Mouse (Mus musculus) G1E-ER4 (cell line): ENCODE data around the gene Parp16. TPM values are rescaled to one million over a fixed set of nuclear protein-coding genes. Genes with fewer than 3 reads are reported as not detected.

Experiments
- GATA1 ChIP-seq: IDR thresholded peaks from one replicate; pipeline ENCODE4 v1.8.0; 2012; ENCODE audit warnings: low read length, inconsistent platforms
- polyA plus RNA-seq: library from polyadenylated mRNA; stranded (reverse); fragments of >175 nt; gene quantifications from 2 replicates; pipeline ENCODE4 v1.2.3, GENCODE M21; 2012

The Parp16 gene
- polyA plus RNA-seq, 1 experiment = 14.4 TPM

DNA sequence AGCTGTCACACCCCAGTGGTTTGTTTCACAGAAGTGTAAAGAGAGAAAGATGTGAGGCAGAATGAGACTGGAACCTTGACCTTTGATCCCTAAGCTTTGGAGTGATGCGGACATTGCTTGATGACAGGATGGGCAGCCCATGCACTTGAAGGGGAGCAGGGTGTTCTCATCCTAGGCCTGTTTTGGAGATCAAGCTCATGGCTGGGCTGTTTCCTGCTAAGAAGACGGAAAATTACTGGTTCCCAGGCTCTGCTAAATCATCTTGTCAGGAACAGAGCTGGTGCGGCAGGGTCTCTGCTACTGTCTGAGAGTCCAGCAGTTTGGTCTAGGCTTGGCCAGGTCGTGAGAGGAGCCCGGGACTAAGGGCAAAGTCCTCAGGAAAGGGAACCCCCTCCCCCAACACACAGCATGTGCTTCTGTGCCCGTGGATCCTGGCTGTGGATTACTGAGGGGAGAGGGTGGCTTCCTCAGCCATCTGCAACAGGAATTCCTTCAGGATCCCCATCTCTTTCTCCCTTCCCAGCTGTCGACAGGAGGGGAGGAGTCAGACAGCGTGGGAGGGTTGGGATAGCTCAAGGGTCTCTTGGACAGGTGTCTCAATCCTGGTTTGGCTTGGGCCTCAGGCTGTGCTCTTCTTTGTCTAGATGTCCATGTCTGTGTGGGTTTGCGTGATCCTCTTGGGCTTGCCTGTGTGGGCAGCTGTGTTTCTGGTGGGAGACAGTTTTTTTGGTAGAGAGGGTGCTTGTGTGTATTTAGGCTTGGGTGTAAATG, 49.1 kb downstream of the Parp16 start:
- TF ChIP-seq GATA1 = no peak

DNA sequence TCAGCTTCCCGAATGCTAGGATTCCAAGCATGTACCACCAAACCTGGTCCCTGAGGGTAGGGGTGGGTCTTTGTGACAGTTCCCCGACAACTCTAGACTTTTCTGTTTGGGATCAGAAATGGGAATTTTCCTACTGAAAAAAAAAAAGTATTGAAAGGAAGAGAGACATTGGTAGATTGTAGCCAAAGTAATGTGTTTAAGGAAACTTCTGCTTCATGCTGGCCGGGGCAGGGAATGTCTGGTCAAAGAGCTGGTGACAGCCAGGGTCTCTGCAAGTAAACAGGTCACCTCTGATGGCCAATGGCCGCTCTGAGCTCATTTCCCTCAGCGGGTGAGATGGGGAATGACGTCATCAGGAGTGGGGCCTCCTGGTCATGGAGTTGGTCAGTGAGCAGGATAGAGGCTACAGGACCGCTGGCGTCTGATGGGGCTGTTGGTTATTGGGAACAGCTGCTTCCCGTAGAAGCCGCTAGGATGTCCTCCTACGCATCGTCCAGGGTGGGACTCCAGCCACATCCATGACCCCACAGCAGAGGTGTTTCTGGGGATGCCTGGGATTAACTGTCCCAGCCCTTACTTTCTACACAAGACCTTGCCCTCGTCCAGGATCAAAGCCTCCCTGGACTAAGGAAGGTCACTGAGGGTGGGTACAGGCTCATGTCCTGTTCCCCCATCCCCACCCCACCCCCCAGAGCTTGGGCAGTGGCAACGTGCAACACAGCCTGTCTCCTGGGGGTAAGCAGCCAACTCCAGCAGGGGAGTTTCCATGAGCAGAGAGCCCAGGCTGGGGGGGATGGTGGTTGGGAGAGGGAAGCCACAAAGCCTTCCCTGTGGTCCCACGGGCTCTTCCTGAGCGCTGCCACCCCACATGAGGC, 52.6 kb downstream of the Parp16 start:
- TF ChIP-seq GATA1 = no peak

DNA sequence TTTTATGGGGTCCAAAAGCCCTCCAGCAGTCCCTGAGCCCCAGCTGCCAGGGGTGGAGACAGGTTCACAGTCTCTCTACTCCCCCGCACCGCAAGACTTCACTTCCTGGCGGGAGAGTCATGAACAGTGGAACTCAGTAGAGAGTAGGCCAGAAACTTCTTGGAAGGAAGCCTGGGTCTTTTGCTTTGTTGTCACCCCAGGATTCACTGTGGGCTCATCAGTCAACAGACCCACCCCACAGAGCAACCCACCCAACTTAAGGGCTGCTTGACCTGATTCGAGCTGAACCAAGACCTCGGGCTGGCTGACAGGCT, 53.2 kb downstream of the Parp16 start:
- no peak for TF ChIP-seq GATA1

DNA sequence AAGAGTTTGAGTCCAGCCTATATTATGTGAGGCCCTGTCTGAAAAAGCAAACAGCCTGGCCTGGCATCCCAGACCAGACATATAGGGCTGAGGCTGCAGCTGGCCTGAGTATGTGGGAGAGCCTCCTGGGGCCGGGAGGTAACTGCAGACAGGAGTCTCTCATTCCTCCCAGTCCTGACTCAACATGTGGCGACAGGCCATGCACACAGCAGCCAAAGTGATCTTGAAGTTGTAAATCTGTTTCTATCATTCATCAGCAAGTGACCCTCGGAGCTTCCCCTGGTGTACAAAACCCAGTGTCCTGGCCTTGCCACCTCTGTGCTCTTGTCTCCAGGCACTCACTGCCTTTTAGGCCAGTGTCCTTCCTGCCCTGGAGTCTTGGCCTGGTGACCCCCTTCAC, 56.9 kb downstream of the Parp16 start:
- no peak for TF ChIP-seq GATA1

DNA sequence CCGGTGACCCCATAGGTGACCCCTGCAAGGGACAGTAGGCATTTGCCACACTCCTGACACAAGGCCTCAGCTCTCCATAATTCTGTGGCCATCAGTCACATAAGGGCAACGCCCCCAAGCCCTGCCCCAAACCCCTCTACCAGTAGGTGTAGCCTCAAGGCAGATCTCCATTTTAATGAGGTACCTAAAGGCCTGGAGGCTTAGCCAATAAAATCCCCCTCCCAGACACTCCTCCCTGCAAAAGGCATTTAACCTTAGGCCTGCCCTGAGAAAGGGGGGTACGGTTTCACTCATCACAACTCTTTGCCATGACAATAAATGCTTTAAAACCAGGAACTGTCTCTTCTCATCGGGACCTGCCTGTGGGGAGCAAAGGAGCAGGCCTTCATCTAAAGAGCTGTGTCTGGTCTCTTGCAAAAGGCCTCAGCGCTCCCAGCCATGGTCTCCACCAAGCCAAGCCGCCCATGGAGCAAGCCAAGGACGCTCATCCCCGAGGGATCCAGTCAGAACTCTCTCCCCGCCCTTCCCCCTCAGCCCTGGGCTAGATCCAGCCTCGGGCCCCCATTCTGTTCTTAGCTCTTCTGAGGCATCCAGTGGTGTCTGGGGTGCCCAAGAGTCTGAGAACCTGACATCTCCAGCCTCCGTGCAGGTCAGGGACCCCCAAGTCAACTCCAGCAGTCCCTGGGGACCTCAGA, 60.9 kb downstream of the Parp16 start:
- no peak for TF ChIP-seq GATA1

DNA sequence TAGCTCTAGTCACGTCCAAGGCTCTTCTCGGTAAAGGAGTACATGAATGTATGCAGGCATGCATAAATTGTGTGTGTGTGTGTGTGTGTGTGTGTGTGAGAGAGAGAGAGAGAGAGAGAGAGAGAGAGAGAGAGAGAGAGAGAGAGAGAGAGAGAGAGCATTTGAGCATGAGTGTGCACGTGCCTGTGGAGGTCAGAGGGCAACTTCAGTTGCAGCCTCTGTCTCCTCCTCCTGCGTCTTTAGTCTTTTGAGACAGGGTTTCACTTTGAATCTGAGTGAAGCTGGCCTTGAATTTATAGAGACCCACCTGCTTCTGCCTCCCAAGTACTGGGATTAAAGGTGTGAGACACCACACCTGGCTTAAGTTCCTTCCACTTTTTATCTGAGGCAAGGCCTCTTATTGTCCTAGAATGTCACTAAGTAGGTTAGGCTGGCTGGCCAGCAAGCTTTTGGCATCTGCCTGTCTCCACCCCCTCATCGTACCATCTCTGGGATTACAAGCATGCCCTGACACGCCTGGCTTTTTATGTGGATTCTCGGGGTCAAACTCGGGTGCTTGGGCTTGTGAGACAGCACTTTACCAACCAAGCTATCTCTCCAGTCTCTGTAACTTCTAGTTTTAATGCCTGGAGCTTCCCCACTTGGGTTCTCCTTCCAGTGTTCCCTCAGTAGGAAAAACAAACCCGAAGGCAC, 62.2 kb downstream of the Parp16 start:
- no peak for TF ChIP-seq GATA1

DNA sequence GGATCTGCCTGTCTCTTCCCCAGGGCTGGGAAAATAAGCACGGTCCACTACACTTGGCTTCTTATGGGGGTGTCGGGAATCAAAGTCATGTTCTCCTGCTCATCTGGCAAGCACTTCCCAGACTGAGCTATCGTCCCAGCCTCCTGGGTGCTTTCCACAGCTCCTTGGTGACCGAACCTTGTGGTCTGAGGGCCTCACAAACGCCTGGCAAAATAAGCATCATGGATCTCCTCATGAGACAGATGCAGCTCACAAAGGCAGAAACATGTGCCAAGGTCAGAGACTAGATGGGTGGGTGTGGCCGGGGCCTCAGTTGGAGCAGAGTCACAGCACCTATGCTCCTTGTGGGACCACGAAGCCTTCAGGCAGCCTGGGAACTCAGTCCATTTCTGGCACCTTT, 64.2 kb downstream of the Parp16 start:
- no peak for TF ChIP-seq GATA1

DNA sequence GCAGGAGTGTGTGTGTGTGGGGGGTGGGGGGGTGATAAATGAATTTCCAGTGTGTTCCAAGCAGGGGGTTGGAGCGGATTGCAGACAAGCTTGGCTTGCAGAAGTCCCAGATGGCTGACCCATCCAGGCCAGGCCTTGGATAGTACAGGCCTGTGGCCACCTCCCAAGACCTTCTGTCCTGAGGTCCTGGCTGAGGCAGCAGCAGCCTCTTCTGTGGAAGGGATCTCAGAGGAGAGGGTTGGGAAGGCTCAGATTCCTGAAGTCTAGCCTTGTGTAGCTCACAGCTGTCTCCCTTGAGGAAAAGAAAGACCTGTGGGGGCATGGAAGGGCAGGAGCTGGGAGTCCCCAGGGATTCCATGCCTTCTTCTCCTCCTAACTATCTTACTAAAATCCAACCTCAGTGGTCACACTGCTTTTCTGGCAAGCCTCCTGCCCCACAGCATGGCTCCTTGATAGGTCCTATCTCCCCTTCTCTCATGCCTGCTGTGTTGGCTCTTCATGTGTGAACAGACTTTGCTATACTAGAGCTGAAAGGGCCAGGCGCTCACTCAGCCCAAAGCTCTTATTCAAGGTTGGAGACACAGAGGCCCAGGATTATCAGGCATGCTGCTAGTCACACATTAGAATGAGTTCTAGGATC, 66.6 kb downstream of the Parp16 start:
- no peak for TF ChIP-seq GATA1

DNA sequence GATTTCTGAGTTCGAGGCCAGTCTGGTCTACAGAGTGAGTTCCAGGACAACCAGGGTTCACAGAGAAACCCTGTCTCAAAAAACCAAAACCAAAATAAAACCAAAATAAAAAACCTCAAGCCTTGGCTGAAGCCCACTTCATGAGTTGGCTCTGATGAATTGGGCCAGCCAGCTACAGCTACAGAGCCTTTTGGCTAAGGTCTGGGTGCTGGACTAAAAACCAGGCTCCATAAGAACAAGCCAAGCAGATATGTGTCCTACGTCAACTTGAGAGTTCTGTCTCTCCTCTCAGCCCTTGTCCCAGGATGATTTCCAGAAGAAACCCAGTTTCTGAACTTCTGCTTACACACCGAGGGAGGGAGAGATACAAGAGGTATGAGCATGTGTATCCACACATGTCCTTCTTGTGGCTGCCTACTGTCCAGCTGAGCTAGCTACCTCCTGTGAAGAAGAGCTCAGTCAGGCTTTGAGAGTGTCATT, 67.5 kb downstream of the Parp16 start:
- no peak for TF ChIP-seq GATA1

DNA sequence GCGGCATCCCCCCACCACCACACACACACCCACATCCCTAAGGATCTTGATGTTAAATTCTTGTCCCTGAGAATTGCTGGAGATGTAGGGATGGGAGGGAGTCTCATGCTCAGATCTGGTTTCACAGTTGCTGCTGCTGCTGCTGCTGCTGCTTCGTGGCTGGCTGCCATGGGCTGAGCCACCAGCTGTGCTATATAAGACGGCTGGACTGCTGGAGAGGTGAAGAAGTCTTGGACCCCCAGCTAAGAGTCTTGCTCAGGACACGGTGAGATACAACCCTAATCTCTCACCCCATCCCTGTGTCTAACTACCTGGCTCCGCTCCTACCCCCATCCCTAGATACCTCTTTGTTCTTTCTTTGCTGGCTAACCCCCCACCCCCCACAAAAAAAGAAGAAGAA, 69.8 kb downstream of the Parp16 start, which contains the start of gene Cilp:
Gene Cilp (plus strand): TSS at position 222 of the 400 bp plus-strand sequence.
- no peak for TF ChIP-seq GATA1

DNA sequence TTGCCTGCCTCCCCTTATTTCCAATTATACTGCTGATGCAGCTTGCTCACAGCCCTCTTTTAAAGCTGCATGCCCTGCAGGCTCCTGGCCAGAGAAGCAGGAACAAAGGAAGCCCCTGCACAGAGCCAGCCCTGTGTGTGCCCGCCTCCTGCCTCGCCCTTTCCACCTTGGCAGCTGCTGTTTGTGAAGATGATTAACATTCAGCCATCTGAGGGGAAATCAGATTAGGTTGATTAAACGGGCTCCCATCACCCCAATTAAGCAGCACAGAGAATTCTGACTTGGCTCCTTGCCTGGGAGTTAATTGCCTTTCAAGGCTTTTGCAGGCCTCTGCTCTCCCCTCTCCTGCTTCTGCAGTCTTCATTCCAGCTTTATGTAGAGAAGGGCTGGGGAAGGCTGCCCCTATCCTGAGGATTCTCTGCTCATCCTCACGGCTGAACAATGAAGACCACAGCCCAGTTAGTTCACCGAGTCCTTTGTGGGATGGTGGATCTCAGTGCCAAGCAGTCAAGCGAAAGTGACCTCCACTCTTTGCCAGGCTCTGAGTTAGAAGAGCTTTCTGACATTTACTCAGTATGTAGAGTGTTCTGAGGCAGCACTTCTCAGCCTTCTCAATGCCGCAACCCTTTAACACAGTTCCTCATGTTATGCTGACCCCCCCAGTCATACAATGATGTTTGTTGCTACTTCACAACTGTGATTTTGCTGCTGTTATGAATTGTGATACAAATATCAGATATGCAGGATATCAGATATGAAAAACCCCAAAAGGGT, 72.8 kb downstream of the Parp16 start:
- no peak for TF ChIP-seq GATA1

DNA sequence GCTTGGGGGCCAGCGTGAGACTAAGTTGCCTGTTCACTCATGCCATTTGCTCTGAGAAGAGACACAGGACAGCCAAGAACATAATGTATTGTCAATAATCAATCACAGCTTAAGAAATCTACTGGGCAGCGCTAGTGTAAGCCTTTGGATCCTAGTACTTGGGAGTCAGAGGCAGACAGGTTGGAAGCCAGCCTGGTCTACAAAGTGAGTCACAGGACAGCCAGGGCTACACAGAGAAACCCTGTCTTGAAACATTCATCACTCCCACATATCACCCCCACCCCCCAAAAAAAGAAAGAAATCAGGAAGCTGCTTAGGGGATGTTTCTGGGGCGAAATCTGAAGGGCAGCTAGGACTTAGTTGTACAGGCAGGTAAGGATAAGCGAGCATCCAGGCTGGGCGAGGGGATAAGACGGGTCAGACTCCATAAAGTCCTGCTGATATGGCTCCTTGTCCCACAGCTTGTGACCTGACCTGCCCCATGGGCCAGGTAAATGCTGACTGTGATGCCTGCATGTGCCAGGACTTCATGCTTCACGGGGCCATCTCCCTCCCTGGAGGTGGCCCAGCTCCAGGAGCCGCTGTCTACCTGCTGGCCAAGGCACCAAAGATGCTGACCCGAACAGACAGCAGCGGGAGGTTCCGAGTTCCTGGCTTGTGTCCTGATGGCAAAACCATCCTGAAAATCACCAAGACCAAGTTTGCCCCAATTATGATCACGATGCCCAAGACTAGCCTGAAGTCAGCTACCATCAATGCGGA, 78.1 kb downstream of the Parp16 start:
- no peak for TF ChIP-seq GATA1

DNA sequence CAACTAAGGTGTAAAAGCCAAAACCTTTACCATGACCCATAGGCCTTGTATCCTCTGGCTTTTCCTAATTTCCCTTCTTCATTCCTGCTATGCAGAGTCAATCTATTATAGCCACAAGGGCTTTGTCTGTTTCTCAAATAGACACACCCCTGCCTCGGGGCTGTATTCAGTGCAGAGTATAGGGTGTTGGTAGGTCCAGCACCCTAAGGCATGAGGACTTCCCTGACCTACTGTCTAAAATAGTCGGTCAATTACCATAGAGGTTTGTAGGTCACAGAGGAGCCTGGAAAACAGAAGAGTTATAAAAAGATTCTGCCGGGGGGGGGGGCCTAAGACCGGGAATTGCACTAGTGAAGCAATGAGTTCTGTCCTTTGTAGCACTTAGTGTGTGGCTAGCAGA, 78.7 kb downstream of the Parp16 start:
- TF ChIP-seq GATA1 = no peak
